Comparison of ENCODE assay signal across 8 mouse cellular contexts in the genomic region with DNA sequence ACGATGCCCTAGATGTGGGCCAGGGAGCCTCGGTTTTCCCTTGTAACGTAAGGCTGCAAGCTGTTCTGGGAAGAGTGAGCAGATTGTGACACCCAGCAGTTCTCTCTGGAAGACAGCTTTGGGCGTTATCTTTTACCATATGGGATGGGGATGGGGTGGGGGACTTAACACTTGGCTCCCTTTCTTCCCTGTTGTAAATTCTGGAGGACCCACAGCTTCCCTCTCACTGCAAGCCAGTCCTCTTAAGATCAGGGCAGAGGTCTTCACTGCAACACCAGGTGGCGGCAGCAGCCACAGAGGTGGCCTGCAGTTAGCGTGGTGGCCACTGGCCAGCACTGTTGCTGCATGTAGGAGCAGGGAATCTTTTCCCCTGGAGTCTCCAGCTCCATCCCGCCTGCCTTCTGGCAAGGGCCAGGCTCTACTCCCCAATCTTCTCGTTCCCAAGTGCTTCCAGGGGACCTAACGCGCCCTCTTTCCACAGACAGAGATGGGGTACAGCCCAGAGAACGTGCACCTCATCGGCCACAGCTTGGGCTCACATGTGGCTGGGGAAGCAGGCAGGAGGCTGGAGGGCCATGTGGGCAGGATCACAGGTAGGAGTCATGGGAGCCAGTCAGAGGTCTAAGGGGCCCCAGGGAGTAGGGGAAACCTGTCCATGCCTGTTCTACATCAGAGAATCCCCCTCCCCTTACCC. TPM values are rescaled to one million over a fixed set of nuclear protein-coding genes. Genes with fewer than 3 reads are reported as not detected.
DNase-seq lines count a peak whose midpoint lies in the region; ATAC-seq and TF ChIP-seq lines count a peak whose summit lies in the region.

No protein-coding gene starts in this region.

- 0 out of 2 replicates have a peak overlapping the region, but pooled peaks have one; percentile 20 for H3K4me3 ChIP-seq in E14TG2a.4 (replicated peaks; ENCODE audit: low read length)
- H3K4me3 ChIP-seq in hindbrain, embryonic 14.5 days (replicated peaks; ENCODE audit: low read length): no peak overlapping the region

- H3K4me2 ChIP-seq in hindbrain, embryonic 14.5 days (replicated peaks): no peak overlapping the region

- WGBS in hindbrain, embryonic 14.5 days: 10% methylated on average over 12 of the region's 12 CpGs

- H3K9ac ChIP-seq in hindbrain, embryonic 14.5 days: peak overlapping the region; percentile 28; the same call in 1 of the 2 replicates

- no peaks in the 10 kb centered on the region for H3K27me3 ChIP-seq in E14TG2a.4 (ENCODE audit: insufficient read depth, low read length)
- H3K27me3 ChIP-seq in hindbrain, embryonic 14.5 days (ENCODE audit: control insufficient read depth, insufficient read depth, low read length): no peaks in the 10 kb centered on the region

- DNase-seq in cerebellum, adult 9-11 months: peak; percentile 12
- DNase-seq in frontal cortex, postnatal 14 days (ENCODE audit: low spot score in 2 of 2): peak; percentile 48 to 59
- peak; percentile 74 for DNase-seq in hindbrain, embryonic 14.5 days (ENCODE audit: low spot score)
- peak; percentile 45 to 58 for DNase-seq in layer of hippocampus, postnatal 25 days (ENCODE audit: extremely low spot score in 1 of 2, low spot score in 1 of 2)
- peak; percentile 68 for DNase-seq in lung, postnatal 10 days
- peak; percentile 64 for DNase-seq in right cerebral cortex, adult 18-20 months
- DNase-seq in spleen, adult 12 weeks (ENCODE audit: low spot score): no peak

- no peaks in the 10 kb centered on the region for H3K9me3 ChIP-seq in E14TG2a.4 (ENCODE audit: low read length)
- no peaks in the 10 kb centered on the region for H3K9me3 ChIP-seq in hindbrain, embryonic 14.5 days (ENCODE audit: control insufficient read depth, low read length)

- peaks cover 14% of the 10 kb centered on the region for H3K4me1 ChIP-seq in E14TG2a.4 (replicated peaks; ENCODE audit: low read depth, low read length)
- H3K4me1 ChIP-seq in hindbrain, embryonic 14.5 days (replicated peaks; ENCODE audit: control insufficient read depth, insufficient read depth, low read length): no peaks in the 10 kb centered on the region

- TF ChIP-seq CTCF in E14TG2a.4 (conservative IDR thresholded peaks at IDR 0.05; ENCODE audit: low read length): peak; percentile 40

- no peak overlapping the region for H3K27ac ChIP-seq in hindbrain, embryonic 14.5 days

- no peaks in the 10 kb centered on the region for H3K36me3 ChIP-seq in E14TG2a.4 (ENCODE audit: insufficient read depth, low read length)
- no peaks in the 10 kb centered on the region for H3K36me3 ChIP-seq in hindbrain, embryonic 14.5 days (replicated peaks; ENCODE audit: control insufficient read depth, insufficient read depth)

- ATAC-seq in hindbrain, embryonic 14.5 days (ENCODE audit: low FRiP score): peak; percentile 70; the same call in 1 of the 2 replicates

RNA-seq across cellular contexts. Expression of a gene that starts 3.5 kb away (rescaled TPM):
- 0.16 TPM in 1 of 2 replicates, not detected in the other for polyA plus RNA-seq in hindbrain, embryonic 14.5 days (2014; fragmentation: Nextera tagmentation; extraction: Ambion mirVana)
- total RNA-seq in layer of hippocampus, postnatal 25 days (2021): not detected

RNA-seq across cellular contexts. Expression of a gene that starts 31.3 kb away (rescaled TPM):
- not detected in 2 replicates for polyA plus RNA-seq in hindbrain, embryonic 14.5 days (2014; fragmentation: Nextera tagmentation; extraction: Ambion mirVana)
- not detected for total RNA-seq in layer of hippocampus, postnatal 25 days (2021)

RNA-seq across cellular contexts. Expression of a gene that starts 34.3 kb away (rescaled TPM):
- polyA plus RNA-seq in hindbrain, embryonic 14.5 days (2014; fragmentation: Nextera tagmentation; extraction: Ambion mirVana): 0.35 TPM in 1 of 2 replicates, not detected in the other
- not detected for total RNA-seq in layer of hippocampus, postnatal 25 days (2021)
